Mouse (Mus musculus): ENCODE measurements around the gene Kremen2. TPM values are rescaled to one million over a fixed set of nuclear protein-coding genes. Genes with fewer than 3 reads are reported as not detected.
"Not testable (repeated sequence)": the region's sequence is repeated elsewhere in the genome, so short reads cannot be mapped to it uniquely, and the experiment has no call there.

Gene Kremen2
- polyA plus RNA-seq, 1 experiment from 2014 or later = 0.17 TPM

DNA sequence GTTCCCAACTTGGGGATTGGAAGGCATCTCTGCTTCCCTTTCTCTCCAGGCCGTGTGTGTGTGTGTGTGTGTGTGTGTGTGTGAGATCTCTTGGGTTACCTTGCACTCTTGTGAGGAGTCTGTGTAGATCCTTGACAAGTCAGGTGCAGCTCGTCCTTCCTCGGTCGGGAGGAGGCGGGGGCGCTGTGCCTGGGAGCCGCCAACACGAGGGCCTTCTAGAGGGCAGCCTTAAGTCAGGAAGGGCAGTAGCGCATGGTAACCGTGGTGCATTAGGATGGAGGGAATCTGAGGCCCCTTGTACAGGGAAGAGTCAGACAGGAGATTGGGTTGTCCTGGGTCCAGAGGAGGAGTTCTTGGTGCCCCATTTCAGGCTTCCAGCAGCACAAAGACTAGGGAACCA lies 30.6 kb upstream of the Kremen2 start:
- Histone ChIP-seq H3K4me3 (no peak overlapping the region), H3K4me2 (no peak overlapping the region), H3K36me3 (no peaks in the 10 kb centered on the region), H3K9me3 (replicated peaks) (no peaks in the 10 kb centered on the region), H3K27ac (no peak overlapping the region), H3K4me1 (peaks cover 10% of the 10 kb centered on the region), H3K9ac (no peak overlapping the region), H3K27me3 (replicated peaks) (no peaks in the 10 kb centered on the region)
- no peak for ATAC-seq
- 61% methylated on average over 10 of the region's 10 CpGs for WGBS (ENCODE audit: insufficient replicate concordance)

GRCm38 (mm10) chr17:23774090-23774489 lies 28.5 kb upstream of the Kremen2 start:
- Histone ChIP-seq H3K4me3 (no peak overlapping the region), H3K27me3 (replicated peaks) (no peaks in the 10 kb centered on the region), H3K4me1 (peaks cover 21% of the 10 kb centered on the region), H3K27ac (no peak overlapping the region), H3K9me3 (replicated peaks) (no peaks in the 10 kb centered on the region), H3K9ac (no peak overlapping the region), H3K4me2 (peak overlapping the region; percentile 8), H3K36me3 (no peaks in the 10 kb centered on the region)
- ATAC-seq = peak; percentile 26; the same call in 1 of the 2 replicates
- WGBS (ENCODE audit: insufficient replicate concordance) = 5% methylated on average over 12 of the region's 12 CpGs

DNA sequence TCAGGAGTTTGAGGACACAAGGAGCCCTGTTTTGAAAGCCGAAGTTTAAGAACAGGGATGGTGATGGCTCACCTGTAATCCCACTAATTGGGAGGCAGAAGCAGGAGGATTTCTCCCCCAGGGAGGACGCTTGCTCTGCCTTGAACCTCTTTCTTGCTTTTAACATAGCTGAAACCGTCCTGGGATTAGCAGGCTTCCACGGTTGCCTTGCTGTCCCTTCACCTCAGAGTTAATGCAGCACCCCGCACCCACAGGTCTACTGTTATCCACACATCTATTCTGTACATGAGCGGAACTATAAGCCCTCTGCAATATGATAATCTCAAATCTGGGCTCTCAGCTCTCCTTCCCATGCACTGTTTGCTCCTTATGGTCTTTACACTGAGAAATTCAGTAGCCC lies 28.0 kb upstream of the Kremen2 start:
- no peak overlapping the region for H3K27ac ChIP-seq
- 52% methylated on average over 6 of the region's 6 CpGs for WGBS (ENCODE audit: insufficient replicate concordance)

GRCm38 (mm10) chr17:23772219-23772556 lies 26.6 kb upstream of the Kremen2 start:
- not testable (repeated sequence) for H3K27me3 ChIP-seq (replicated peaks); H3K4me3 ChIP-seq; H3K27ac ChIP-seq; H3K9me3 ChIP-seq (replicated peaks); ATAC-seq; H3K36me3 ChIP-seq; H3K9ac ChIP-seq
- peaks cover 21% of the 10 kb centered on the region for H3K4me1 ChIP-seq
- WGBS (ENCODE audit: insufficient replicate concordance) = 74% methylated on average over 2 of the region's 2 CpGs
- H3K4me2 ChIP-seq = peak overlapping the region; percentile 89; the same call in 1 of the 2 replicates

More for the DNA sequence above, 28.0 kb upstream of the Kremen2 start:
- Histone ChIP-seq H3K27me3 (replicated peaks) (no peaks in the 10 kb centered on the region), H3K9ac (no peak overlapping the region), H3K9me3 (replicated peaks) (no peaks in the 10 kb centered on the region), H3K36me3 (no peaks in the 10 kb centered on the region; the same call in 1 of the 2 replicates), H3K4me2 (no peak overlapping the region), H3K4me3 (no peak overlapping the region), H3K4me1 (peaks cover 21% of the 10 kb centered on the region)
- no peak for ATAC-seq

- no peaks in the 10 kb centered on the region for H3K27me3 ChIP-seq (replicated peaks)
- peak; percentile 97 for ATAC-seq
- H3K36me3 ChIP-seq = no peaks in the 10 kb centered on the region; the same call in 1 of the 2 replicates
- WGBS (ENCODE audit: insufficient replicate concordance) = 3% methylated on average over 58 of the region's 58 CpGs
- H3K9me3 ChIP-seq (replicated peaks) = no peaks in the 10 kb centered on the region
- H3K9ac ChIP-seq = peak within 1 kb of the TSS; percentile 92
- peaks cover 21% of the 10 kb centered on the region for H3K4me1 ChIP-seq
- peak within 1 kb of the TSS; percentile 89 for H3K4me2 ChIP-seq
- peak within 1 kb of the TSS; percentile 81 for H3K27ac ChIP-seq
- H3K4me3 ChIP-seq = peak within 1 kb of the TSS; percentile 84
These were observed 25.9 kb upstream of the Kremen2 start, which contains the start of gene Flywch1 for GRCm38 (mm10) chr17:23771284-23772218. Gene Flywch1 (minus strand): TSS chr17:23771602.

DNA sequence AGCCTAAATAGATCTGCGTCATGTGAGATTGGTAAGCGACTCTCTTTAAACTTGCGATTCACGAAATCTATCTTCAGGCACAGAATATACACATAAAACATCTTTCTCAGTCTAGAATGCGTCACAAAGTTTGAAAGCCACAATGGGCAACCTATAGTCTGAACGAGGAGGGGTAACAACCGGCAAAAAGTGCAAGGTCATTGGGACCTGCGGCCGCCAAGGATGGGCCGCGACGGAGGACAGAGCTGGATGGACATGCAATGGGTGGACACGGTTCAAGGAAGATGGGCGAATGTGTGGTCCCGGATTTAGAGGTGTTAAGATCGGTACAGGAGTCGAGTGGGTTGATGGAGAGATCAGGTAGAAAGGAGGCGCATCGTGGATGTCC lies 25.3 kb upstream of the Kremen2 start:
- H3K27ac ChIP-seq = peak overlapping the region; percentile 81
- peaks cover 21% of the 10 kb centered on the region for H3K4me1 ChIP-seq
- H3K36me3 ChIP-seq = no peaks in the 10 kb centered on the region; the same call in 1 of the 2 replicates
- peak; percentile 23 for ATAC-seq
- WGBS (ENCODE audit: insufficient replicate concordance) = 2% methylated on average over 19 of the region's 19 CpGs
- no peaks in the 10 kb centered on the region for H3K27me3 ChIP-seq (replicated peaks)
- peak overlapping the region; percentile 84 for H3K4me3 ChIP-seq
- no peaks in the 10 kb centered on the region for H3K9me3 ChIP-seq (replicated peaks)
- peak overlapping the region; percentile 92 for H3K9ac ChIP-seq
- H3K4me2 ChIP-seq = peak overlapping the region; percentile 89

GRCm38 (mm10) chr17:23770493-23770892 lies 24.9 kb upstream of the Kremen2 start:
- H3K4me2 ChIP-seq = peak overlapping the region; percentile 89
- no peaks in the 10 kb centered on the region for H3K9me3 ChIP-seq (replicated peaks)
- H3K36me3 ChIP-seq = no peaks in the 10 kb centered on the region; the same call in 1 of the 2 replicates
- H3K27me3 ChIP-seq (replicated peaks) = no peaks in the 10 kb centered on the region
- peak overlapping the region; percentile 92 for H3K9ac ChIP-seq
- whole genome bisulfite sequencing (ENCODE audit: insufficient replicate concordance) = 13% methylated on average over 2 of the region's 2 CpGs
- no peak for ATAC-seq
- H3K27ac ChIP-seq = no peak overlapping the region
- H3K4me1 ChIP-seq = peaks cover 21% of the 10 kb centered on the region
- peak overlapping the region; percentile 84 for H3K4me3 ChIP-seq

DNA sequence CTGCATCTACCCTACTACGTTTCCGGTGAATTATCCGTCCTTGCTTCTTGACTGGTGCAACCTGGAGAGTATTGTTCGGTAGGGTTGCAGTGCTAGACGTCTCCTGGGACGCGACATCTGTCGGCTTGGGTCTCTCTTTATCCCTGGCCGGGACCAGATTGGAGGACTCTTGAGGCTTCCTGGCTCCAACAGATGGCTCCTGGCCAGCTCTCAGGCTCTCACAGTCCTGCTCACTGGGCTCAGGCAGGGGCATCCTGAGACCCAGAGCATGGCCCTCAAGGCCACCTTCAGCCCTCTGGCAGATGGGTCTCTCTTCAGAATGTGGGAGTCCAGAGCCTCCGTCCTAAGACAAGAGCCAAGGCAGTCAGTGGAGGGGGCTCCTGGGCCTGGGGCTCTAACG lies 17.3 kb upstream of the Kremen2 start:
- H3K4me2 ChIP-seq = no peak overlapping the region
- no peaks in the 10 kb centered on the region for H3K9me3 ChIP-seq (replicated peaks)
- no peak overlapping the region for H3K4me3 ChIP-seq
- no peak overlapping the region for H3K9ac ChIP-seq
- H3K36me3 ChIP-seq = peaks cover 33% of the 10 kb centered on the region
- H3K27me3 ChIP-seq (replicated peaks) = no peaks in the 10 kb centered on the region
- H3K27ac ChIP-seq = no peak overlapping the region
- H3K4me1 ChIP-seq = peaks cover 7% of the 10 kb centered on the region
- no peak for ATAC-seq
- WGBS (ENCODE audit: insufficient replicate concordance) = 82% methylated on average over 11 of the region's 11 CpGs

DNA sequence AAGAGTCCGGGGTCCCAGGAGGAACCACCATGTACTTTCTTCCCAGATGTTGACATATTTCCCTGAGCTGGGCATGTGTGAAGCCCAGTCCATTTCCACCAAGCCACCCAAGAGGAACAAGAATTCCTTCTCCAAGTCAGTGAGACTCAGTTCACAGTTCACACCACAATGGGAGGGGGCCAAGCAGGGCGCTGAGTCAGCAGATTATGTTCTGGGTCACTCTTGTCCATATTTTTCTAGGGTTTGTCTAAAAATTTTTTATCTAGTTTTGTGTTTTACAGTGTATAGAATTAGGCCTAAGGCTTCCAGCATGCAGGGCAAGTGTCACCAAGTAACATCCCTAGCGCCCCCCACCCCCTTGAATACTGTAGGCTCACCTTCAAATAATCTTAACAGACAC lies 15.5 kb upstream of the Kremen2 start:
- H3K36me3 ChIP-seq = peaks cover 50% of the 10 kb centered on the region
- no peaks in the 10 kb centered on the region for H3K27me3 ChIP-seq (replicated peaks)
- ATAC-seq = no peak
- no peaks in the 10 kb centered on the region for H3K9me3 ChIP-seq (replicated peaks)
- H3K4me3 ChIP-seq = no peak overlapping the region
- WGBS (ENCODE audit: insufficient replicate concordance) = 81% methylated on average over 3 of the region's 3 CpGs
- H3K9ac ChIP-seq = no peak overlapping the region
- H3K4me2 ChIP-seq = no peak overlapping the region
- peaks cover 7% of the 10 kb centered on the region for H3K4me1 ChIP-seq
- no peak overlapping the region for H3K27ac ChIP-seq

GRCm38 (mm10) chr17:23760231-23760630 lies 14.6 kb upstream of the Kremen2 start:
- 85% methylated on average over 9 of the region's 9 CpGs for WGBS (ENCODE audit: insufficient replicate concordance)
- no peak overlapping the region for H3K9ac ChIP-seq
- H3K27ac ChIP-seq = no peak overlapping the region
- no peak overlapping the region for H3K4me2 ChIP-seq
- no peak overlapping the region for H3K4me3 ChIP-seq
- H3K4me1 ChIP-seq = peaks cover 7% of the 10 kb centered on the region
- no peaks in the 10 kb centered on the region for H3K27me3 ChIP-seq (replicated peaks)
- H3K9me3 ChIP-seq (replicated peaks) = no peaks in the 10 kb centered on the region
- peaks cover 57% of the 10 kb centered on the region for H3K36me3 ChIP-seq
- no peak for ATAC-seq

GRCm38 (mm10) chr17:23758801-23759200 lies 13.2 kb upstream of the Kremen2 start:
- Histone ChIP-seq H3K27me3 (replicated peaks) (no peaks in the 10 kb centered on the region), H3K9me3 (replicated peaks) (no peaks in the 10 kb centered on the region), H3K9ac (no peak overlapping the region), H3K4me1 (peaks cover 7% of the 10 kb centered on the region), H3K4me2 (no peak overlapping the region), H3K4me3 (no peak overlapping the region), H3K27ac (no peak overlapping the region), H3K36me3 (peaks cover 57% of the 10 kb centered on the region)
- no peak for ATAC-seq
- 78% methylated on average over 8 of the region's 8 CpGs for WGBS (ENCODE audit: insufficient replicate concordance)

DNA sequence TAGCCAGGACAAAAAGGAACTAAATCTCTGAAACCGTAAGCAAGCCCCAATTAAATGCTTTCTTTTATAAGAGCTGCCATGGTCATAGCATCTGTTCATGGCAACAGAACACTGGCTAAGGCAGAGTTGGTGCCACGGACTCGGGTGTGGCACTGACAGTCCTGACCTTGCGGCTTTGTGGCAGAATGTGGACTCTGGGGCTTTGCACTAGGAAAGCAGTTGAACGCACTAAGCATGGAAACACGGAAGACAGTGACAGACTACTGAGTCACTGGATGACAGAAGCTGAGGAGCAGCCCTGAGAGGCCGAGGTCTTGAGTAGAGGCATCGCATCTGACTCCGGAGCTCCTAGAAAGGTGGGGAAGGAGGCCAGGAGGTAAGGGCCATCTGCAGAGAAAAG lies 11.9 kb upstream of the Kremen2 start:
- Histone ChIP-seq H3K27ac (no peak overlapping the region), H3K4me3 (no peak overlapping the region)
- 79% methylated on average over 9 of the region's 9 CpGs for WGBS (ENCODE audit: insufficient replicate concordance)

More for the DNA sequence above, 11.9 kb upstream of the Kremen2 start:
- Histone ChIP-seq H3K4me1 (no peaks in the 10 kb centered on the region), H3K9me3 (replicated peaks) (no peaks in the 10 kb centered on the region), H3K9ac (no peak overlapping the region), H3K36me3 (peaks cover 67% of the 10 kb centered on the region), H3K4me2 (no peak overlapping the region), H3K27me3 (replicated peaks) (no peaks in the 10 kb centered on the region)
- no peak for ATAC-seq

Measured in liver, embryonic 12.5 days (tissue).